Mouse (Mus musculus) activated CD4-positive, CD25-positive, alpha-beta regulatory T cell, adult 4 months (primary cell): ENCODE results near the gene Atp11b. TPM values are rescaled to one million over a fixed set of nuclear protein-coding genes. Genes with fewer than 3 reads are reported as not detected.
A peak's percentile ranks its signal among the peaks of the same experiment; 100 is the strongest.

ENCODE experiments used
- ATAC-seq: one replicate; pipeline ENCODE4 v1.8.0; 2017
- polyA plus RNA-seq, 2 experiments: library from polyadenylated mRNA; unstranded; fragments of 100-300 nt; shearing (Covaris generic); gene quantifications; one replicate each; pipeline ENCODE4 v1.2.1; 2017

The Atp11b gene
- polyA plus RNA-seq, 2 experiments from 2014 or later: 49.9 to 69.1 TPM

DNA sequence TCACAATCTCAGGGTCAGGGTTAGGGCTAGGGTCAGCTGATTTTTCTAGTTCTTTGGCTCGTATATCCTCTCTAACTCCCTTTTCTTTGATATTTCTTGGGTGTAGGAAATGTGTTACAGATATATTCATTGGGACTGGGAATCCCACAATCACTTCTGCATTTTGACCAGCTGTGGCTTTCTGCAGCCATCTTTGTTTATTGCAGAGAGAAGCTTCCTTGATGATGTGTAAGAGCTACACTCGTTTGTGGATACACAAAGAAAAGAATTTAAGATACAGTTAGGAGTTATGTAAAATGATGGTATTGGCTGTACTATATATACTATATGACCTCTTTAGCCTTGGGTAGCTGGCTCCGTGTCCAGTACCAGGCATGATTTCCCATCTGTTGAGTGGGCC is 25.8 kb downstream of the Atp11b start:
- ATAC-seq: no peak

DNA sequence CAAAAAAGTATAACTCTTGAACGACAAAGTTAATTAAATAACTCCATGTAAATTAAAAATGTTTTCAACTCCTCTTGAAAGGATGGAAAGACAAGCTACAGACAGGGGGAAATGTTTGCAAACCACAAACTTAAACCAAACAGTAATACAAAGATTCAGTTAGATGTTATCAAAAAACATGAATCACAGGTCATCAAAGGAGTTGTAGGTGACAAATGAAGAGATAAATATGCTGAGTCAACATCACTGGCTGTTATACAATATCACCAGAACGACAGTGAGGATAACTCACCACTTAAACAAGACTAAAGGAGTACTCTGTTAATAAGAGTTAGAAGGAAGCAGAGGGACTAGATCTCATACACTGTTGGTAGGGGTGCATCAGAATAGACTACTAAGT is 48.1 kb downstream of the Atp11b start:
- ATAC-seq: peak; percentile 43

DNA sequence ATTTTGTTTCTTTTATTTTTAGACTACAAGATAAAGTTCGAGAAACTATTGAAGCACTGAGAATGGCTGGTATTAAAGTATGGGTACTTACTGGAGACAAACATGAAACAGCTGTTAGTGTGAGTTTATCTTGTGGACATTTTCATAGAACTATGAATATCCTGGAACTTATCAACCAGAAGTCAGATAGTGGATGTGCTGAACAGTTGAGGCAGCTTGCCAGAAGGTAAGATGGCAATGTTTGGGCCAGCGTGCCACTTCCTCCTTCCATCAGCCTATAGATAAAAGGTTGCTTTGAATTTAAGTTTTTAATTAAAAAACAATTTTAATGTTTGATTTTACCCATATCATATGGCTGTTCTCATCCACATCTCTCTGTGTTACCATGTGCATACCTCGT is 66.0 kb downstream of the Atp11b start:
- ATAC-seq: no peak

DNA sequence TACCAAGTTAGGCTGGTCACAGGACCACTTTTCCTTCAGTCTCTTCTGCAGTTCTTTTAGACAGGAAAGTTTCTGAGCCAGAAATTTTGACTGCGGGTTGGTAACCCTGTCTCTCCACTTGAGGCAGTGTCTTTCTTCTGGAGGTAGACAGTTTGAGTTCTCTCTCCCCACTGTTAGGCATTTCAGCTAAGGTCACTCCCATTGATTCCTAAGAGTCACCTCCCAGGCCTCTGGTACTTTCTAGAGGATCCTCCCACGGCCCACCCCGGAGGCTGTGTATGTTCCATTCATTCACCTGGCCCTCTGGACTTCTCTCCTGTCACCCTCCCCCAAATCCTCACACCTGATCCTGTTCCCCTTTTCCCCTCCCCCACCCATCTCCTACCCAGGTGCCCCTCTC is 68.1 kb downstream of the Atp11b start:
- ATAC-seq: no peak

DNA sequence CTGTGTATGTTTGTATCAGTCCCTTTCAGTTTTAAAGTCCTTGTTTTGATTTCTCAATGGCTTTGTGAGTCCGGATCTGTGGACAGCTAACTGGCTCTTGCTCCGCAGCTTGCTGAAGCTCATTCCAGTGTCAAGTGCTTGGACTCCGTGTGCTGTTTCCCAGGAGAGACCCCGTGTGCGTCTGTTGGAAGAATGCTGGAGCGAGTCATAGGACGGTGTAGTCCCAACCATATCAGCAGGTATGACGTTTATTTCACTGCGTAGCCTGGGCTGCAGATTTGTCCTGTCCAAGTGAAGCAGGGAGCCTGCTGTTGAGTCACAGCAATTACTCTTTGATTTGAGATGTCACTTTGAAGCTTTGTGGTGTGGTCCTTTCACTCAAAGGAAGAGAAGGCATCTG is 95.4 kb downstream of the Atp11b start:
- no peak for ATAC-seq

DNA sequence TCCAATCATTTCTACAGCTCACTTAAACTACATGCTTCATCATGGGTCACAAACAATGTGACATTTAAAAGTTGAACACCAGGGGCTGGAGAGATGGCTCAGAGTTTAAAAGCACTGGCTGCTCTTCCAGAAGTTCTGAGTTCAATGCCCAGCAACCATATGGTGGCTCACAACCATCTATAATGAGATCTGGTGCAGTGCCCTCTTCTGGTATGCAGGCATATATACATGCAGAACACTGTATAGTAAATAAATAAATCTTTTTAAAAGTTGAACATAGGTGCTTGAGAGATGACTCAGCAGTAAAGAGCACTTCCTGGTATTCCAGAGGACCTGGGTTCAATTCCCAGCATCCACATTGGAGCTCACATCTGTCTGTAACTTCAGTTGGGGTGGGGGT is 129.4 kb downstream of the Atp11b start:
- no peak for ATAC-seq

DNA sequence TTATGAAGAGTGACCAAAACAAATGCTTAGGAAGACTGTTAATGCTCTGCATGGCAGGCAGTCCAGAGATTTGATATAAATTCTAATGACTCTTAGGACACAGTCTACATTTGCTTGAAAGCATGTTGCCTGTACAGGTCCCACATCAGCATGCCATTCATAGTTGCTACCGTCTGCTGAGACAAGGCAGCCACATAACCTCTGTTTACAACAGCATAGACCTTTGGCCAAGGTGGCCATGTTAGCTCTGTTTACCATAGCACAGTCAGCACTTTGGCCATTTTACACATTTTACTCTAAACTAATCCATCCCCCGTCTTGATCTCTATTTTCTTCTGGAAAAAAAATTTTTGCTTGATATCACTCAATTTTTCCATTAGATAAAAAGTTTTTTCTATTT is 135.6 kb downstream of the Atp11b start:
- ATAC-seq: no peak

DNA sequence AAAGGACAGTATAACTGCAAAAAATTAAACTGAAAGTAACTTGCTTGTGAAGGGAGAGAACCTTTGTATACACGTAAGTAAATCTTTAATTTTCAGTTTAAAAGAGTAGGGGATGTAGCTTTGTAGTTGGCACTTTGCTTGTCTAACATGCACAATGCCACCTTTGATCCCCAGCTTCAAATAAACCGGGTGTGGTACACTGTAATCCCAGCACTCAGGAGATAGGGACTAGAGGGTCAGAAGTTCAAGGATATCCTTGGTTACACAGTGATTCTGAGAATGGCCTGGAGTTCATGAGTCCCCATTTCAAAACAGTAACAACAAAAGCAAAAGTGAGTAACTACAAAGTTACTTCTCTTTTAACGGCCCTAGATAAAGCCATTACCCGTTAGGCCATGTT is 137.2 kb downstream of the Atp11b start:
- ATAC-seq: no peak

DNA sequence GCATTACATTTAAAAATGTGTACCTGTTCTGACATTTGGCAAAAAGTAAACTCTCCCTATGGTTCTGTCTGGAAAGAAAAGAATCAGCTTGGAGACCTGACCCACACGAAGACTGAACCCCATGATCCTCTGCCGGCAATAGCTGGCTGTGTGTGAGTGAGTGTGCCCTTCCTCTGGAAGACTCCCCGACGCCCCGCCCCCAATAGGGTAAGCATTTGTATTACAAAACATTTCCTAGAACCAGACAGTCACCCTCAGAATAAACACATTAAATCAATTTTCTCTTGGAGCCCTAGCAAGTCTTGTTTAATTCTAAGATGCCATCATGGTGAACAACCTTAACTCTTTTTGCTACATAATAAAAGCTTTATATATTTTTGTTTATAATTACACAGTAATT is 139.2 kb downstream of the Atp11b start:
- ATAC-seq: no peak

DNA sequence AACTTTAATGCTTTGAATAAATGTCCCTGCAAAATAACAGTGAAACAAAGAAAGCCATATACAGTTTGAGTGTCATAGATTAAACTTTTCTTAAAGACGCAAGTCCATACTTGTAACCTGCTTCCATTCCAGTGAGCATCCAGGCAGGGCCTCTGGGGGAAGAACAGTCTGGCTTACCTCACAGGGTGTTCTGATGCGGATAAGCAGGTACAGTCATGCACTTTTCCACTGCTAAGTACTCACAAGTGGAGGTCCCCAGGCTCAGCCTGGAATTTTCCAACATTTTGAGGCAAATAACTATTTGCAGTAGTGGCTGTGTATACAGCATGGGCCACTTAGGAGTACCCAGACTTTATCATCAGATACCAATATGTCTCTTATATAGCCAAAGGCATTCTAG is 144.0 kb downstream of the Atp11b start:
- ATAC-seq: no peak

DNA sequence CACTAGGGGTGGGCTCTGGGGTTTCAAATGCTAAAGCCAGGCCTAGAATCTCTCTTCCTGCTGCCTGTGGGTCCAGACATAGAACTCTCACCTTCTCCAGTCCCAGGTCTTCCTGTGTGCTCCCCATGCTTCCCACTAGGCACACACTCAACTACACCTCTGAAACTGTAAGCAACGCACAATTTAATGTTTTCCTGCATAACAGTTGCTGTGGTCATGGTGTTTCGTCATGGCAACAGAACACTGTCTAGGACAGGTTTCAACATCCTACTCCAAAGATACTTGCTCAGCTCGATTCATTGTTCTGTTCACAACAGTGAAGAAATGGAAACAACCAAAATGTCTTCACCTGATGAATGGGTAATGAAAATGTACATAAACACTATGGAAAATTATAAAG is 145.2 kb downstream of the Atp11b start:
- no peak for ATAC-seq

DNA sequence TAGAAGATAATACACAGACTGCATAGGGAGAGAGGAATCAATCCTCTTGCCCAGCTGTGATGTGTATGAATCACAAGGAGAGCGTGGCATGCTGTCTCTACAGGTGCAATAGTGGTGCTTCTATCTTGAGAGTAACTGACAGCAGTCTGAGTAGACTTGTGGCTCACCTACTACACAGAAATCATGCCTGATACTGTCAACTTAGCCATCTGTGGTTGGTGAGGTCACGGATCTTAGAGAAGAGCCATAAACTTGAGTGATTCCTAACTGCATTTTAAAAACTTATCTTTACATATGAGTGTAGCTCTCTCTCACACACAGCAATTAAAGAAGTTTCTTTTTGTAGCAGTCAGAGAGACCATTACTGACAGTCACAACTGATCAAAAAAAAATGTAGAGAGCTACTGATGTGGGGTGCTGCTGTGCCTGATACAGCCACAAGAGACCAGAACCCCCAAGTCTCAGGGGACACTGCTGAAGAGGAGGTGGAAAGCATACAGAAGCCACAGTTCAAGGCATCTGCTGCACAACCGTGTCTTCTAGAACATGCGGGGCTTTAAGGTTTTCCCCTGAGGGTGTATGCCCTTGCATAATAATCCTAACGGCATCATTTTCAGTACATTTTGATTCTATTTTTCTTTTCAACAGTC is 146.8 kb downstream of the Atp11b start:
- ATAC-seq: no peak

Other genes with a start within 250 kb of the Atp11b start
- gene Dcun1d1, start 183.3 kb downstream of the Atp11b start, polyA plus RNA-seq: 100 to 1,000 TPM; 110 to 118 TPM
- gene Mccc1, start 246.6 kb downstream of the Atp11b start, polyA plus RNA-seq: 10 to 100 TPM; 12.8 to 20.5 TPM